In the genomic region with DNA sequence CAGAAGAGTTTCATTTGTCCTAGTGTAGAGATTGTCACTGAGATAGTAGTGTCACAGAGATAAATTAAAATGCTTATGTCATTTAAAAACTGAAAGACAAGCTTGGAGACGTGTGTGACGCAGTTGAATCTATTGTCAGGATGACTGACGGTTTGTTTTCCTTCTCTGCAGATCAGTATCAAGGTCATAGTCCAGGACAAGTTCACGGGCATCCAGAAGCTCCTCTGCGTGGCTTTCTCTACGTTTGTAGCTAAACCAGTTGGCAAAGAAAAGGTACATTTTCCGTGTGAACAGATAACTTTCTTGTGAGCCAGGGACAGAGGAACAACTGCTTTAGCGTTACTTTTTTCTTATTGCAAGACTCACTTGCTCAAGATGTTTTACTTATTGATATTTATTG, we compare ENCODE assay signal across 22 mouse cellular contexts. TPM values are rescaled to one million over a fixed set of nuclear protein-coding genes. Genes with fewer than 3 reads are reported as not detected.
"Had no signal": no experiment of that assay in that cellular context is flagged by ENCODE, and none has a peak within 500 bp of the region (broad histone marks: within the 10 kb centered on the region; RNA-seq: fewer than 3 reads in every experiment).

No protein-coding gene starts in this region.

- H3K27me3 ChIP-seq: liver, embryonic 13.5 days; midbrain, embryonic 12.5 days; midbrain, embryonic 15.5 days; neural tube, embryonic 12.5 days; neural tube, embryonic 15.5 days had no signal

- H3K36me3 ChIP-seq: liver, embryonic 13.5 days; midbrain, embryonic 12.5 days; midbrain, embryonic 15.5 days; neural tube, embryonic 12.5 days; neural tube, embryonic 15.5 days had no signal

- H3K27ac ChIP-seq: layer of hippocampus, adult 2 months; left cerebral cortex, adult 2 months; liver, embryonic 13.5 days; macrophage; midbrain, embryonic 12.5 days; midbrain, embryonic 15.5 days; neural tube, embryonic 12.5 days; neural tube, embryonic 15.5 days; stomach, postnatal 0 days had no signal

- H3K4me3 ChIP-seq: layer of hippocampus, adult 2 months; left cerebral cortex, adult 2 months; liver, embryonic 13.5 days; midbrain, embryonic 12.5 days; midbrain, embryonic 15.5 days; neural tube, embryonic 12.5 days; neural tube, embryonic 15.5 days had no signal

- H3K4me2 ChIP-seq: liver, embryonic 13.5 days; lung, embryonic 14.5 days; midbrain, embryonic 12.5 days; midbrain, embryonic 15.5 days; neural tube, embryonic 12.5 days; neural tube, embryonic 15.5 days had no signal

- H3K9ac ChIP-seq: liver, embryonic 13.5 days; lung, embryonic 14.5 days; midbrain, embryonic 12.5 days; midbrain, embryonic 15.5 days; neural tube, embryonic 12.5 days; neural tube, embryonic 15.5 days had no signal

- H3K9me3 ChIP-seq: liver, embryonic 13.5 days; midbrain, embryonic 12.5 days; midbrain, embryonic 15.5 days; neural tube, embryonic 12.5 days; neural tube, embryonic 15.5 days had no signal

- DNase-seq: layer of hippocampus, adult 9-11 months; liver, embryonic 13.5 days; lung, embryonic 14.5 days; right cerebral cortex, adult 18-20 months; right cerebral cortex, postnatal 14 days; right cerebral cortex, postnatal 4 days; thymus, adult 2 months; thymus, postnatal 14 days; thymus, postnatal 4 days had no signal

- H3K4me1 ChIP-seq: liver, embryonic 13.5 days; midbrain, embryonic 12.5 days; midbrain, embryonic 15.5 days; neural tube, embryonic 12.5 days; neural tube, embryonic 15.5 days had no signal

- ATAC-seq: intestine, postnatal 0 days; lung, postnatal 0 days; midbrain, embryonic 15.5 days had no signal

RNA-seq across cellular contexts. Expression of a gene that starts 18.5 kb away (rescaled TPM):
- total RNA-seq: megakaryocyte, adult 5-6 weeks had no signal
- polyA plus RNA-seq: limb, embryonic 11.5 days; lung, embryonic 14.5 days; lung, postnatal 0 days; macrophage; midbrain, embryonic 12.5 days; neural tube, embryonic 12.5 days; stomach, embryonic 14.5 days had no signal
